In genomic region chr3:103733799-103734695, GRCm38 (mm10) we compare ENCODE assay signal across 9 mouse cellular contexts. TPM values are rescaled to one million over a fixed set of nuclear protein-coding genes. Genes with fewer than 3 reads are reported as not detected.
DNase-seq lines count a peak whose midpoint lies in the region; TF ChIP-seq lines count a peak whose summit lies in the region.
"Had no signal": no experiment of that assay in that cellular context is flagged by ENCODE, and none has a peak within 500 bp of the region (broad histone marks: within the 10 kb centered on the region; RNA-seq: fewer than 3 reads in every experiment).

No protein-coding gene starts in this region.

- intact Hi-C loops in left cerebral cortex, postnatal 36 days (cut with DNase I): loop anchor here (2.0 to 5.0 kb wide), 2 partner anchors 51 to 122 kb away; no protein-coding TSS in a partner anchor

- peak; percentile 19; the same call in 1 of the 2 replicates for TF ChIP-seq CTCF in brain, embryonic 14.5 days (IDR thresholded peaks at IDR 0.05; ENCODE audit: borderline replicate concordance, extremely low read depth, insufficient read depth, insufficient read length)

- peak; percentile 92 for DNase-seq in heart, adult 11 months
- no peak for DNase-seq in heart, adult 9 months (ENCODE audit: low spot score in 2 of 2)
- peak; percentile 88 for DNase-seq in brain, embryonic 14.5 days (ENCODE audit: low read depth)
- DNase-seq in heart, postnatal 4 days: peak; percentile 11
- DNase-seq in left cerebral cortex, postnatal 36 days (ENCODE audit: low spot score in 2 of 2): peak; percentile 55 to 63
- peak; percentile 65 for DNase-seq in retina, postnatal 1 day
- no peak for DNase-seq in spleen, adult 12 weeks (ENCODE audit: low spot score)
- no peak for DNase-seq in adrenal gland, postnatal 36 days

- TF ChIP-seq POLR2A in brain, embryonic 14.5 days (IDR thresholded peaks at IDR 0.05; ENCODE audit: borderline replicate concordance, extremely low read depth, insufficient read depth, insufficient read length, poor library complexity, severe bottlenecking): no peak

RNA-seq across cellular contexts. Expression of gene Olfml3, which starts 3.8 kb away (rescaled TPM):
- polyA plus RNA-seq in brain, embryonic 14.5 days (2012; rRNA removed): 3.4 and 6.8 TPM in 2 replicates
- 10 to 100 TPM; 11.8 to 13.0 TPM for total RNA-seq in heart, postnatal 4 days (2021)
- 10 to 100 TPM; 12.7 to 13.3 TPM for total RNA-seq in left cerebral cortex, postnatal 36 days (2021)
- 10 to 100 TPM; 14.4 to 19.5 TPM for total RNA-seq in adrenal gland, postnatal 36 days (2021)

RNA-seq across cellular contexts. Expression of gene Gm10964, which starts 5.1 kb away (rescaled TPM):
- polyA plus RNA-seq in brain, embryonic 14.5 days (2012; rRNA removed): not detected in 2 replicates
- total RNA-seq in heart, postnatal 4 days (2021): not detected
- not detected for total RNA-seq in left cerebral cortex, postnatal 36 days (2021)
- total RNA-seq in adrenal gland, postnatal 36 days (2021): not detected
- polyA plus RNA-seq: frontal cortex, adult 2 months had no signal

RNA-seq across cellular contexts. Expression of gene Hipk1, which starts 57.3 kb away (rescaled TPM):
- polyA plus RNA-seq in brain, embryonic 14.5 days (2012; rRNA removed): 28.5 and 45.8 TPM in 2 replicates
- total RNA-seq in heart, postnatal 4 days (2021): 10 to 100 TPM; 96.7 to 98.2 TPM
- total RNA-seq in left cerebral cortex, postnatal 36 days (2021): 100 to 1,000 TPM; 110 to 129 TPM
- 100 to 1,000 TPM; 120 to 165 TPM for total RNA-seq in adrenal gland, postnatal 36 days (2021)

Comparison
In these comparisons a context has a peak if more than half of its experiments do, and no peak if none do; other contexts are left out.
1. DNase-seq: peak in heart, adult 11 months (single experiment), brain, embryonic 14.5 days (single experiment), heart, postnatal 4 days (single experiment), left cerebral cortex, postnatal 36 days (2 of 2) and retina, postnatal 1 day (single experiment); none in heart, adult 9 months (0 of 2), spleen, adult 12 weeks (single experiment) and adrenal gland, postnatal 36 days (0 of 2).